Mouse (Mus musculus): ENCODE data around the gene Lif.

GRCm38 (mm10) chr11:4216248-4217000 lies 40.9 kb upstream of the Lif start:
- TF ChIP-seq EP300 (IDR thresholded peaks at IDR 0.05; ENCODE audit: low read depth) (no peak), CTCF (IDR thresholded peaks at IDR 0.05; ENCODE audit: low read depth) (no peak)

All from liver, embryonic 14.5 days (tissue).